Mouse (Mus musculus) adrenal gland, postnatal 25 days (tissue): ENCODE results near the gene Palm. TPM values are rescaled to one million over a fixed set of nuclear protein-coding genes. Genes with fewer than 3 reads are reported as not detected.
"Not testable (repeated sequence)": the region's sequence is repeated elsewhere in the genome, so short reads cannot be mapped to it uniquely, and the experiment has no call there.

Source experiments
- DNase-seq: peaks from one replicate; pipeline ENCODE4 v3.0.0; 2021; ENCODE audit warnings: mixed read lengths
- long read RNA-seq: library from polyadenylated mRNA; stranded (forward); transcript quantifications from one replicate; pipeline ENCODE4 v2.0.0, GENCODE M21; 2021
- total RNA-seq: library from RNA; stranded (reverse); gene quantifications from 2 replicates; pipeline ENCODE4 v1.2.3, GENCODE M21; 2021

Palm gene
- 57.1 and 99.3 TPM in 2 replicates for total RNA-seq
- long read RNA-seq, transcript Palm-202 (8 exons, 2,519 nt), result minor isoform, 9 of 120 reads
- long read RNA-seq, transcript Palm-201 (9 exons, 2,651 nt), result major isoform, 63 of 120 reads
- long read RNA-seq, partial matches to known transcripts, result 11 of 120 reads
- long read RNA-seq, other reads (novel, unspliced or antisense), result 36 of 120 reads

- peak; percentile 87 for DNase-seq
Observed at GRCm38 (mm10) chr10:79793051-79793737, at the start of gene Palm. TSS of gene Palm (plus strand) at chr10:79793572.

DNA sequence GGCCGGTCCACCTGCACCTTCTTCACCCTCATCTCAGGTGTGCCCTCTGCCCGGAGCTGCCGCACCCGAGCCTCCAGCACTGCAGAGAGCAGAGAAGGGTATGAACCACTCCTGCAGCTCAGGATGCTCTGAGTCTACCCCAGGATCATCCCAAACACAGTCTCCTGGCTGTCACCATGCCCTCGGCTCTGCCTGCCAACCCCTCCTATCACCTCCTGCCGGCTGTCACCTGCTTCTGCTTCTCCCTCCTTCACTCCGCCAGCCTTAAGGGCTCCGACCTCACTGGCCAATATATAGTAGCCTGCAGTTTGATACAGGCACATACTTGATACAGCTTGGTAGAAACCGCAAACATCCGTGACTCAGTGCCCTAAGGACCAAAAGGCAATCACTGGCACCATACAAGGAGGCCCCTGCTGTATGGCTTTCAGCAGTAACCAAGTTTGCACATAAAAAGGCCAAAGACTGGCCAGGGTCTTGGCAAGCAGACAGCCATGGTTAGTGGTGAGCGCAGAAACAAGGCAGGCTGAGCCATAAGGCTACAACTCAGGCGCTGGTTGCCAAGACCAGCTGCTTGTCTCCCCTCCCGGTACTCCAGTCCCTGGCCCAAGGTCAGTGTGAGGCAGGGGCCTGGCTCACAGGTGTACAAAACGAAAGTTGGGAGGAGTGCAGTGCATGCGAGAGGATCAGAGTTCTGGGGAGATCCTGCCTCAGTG is 49.6 kb upstream of the Palm start:
- DNase-seq, result no peak

GRCm38 (mm10) chr10:79745411-79745810 is 48.0 kb upstream of the Palm start:
- DNase-seq, result no peak

DNA sequence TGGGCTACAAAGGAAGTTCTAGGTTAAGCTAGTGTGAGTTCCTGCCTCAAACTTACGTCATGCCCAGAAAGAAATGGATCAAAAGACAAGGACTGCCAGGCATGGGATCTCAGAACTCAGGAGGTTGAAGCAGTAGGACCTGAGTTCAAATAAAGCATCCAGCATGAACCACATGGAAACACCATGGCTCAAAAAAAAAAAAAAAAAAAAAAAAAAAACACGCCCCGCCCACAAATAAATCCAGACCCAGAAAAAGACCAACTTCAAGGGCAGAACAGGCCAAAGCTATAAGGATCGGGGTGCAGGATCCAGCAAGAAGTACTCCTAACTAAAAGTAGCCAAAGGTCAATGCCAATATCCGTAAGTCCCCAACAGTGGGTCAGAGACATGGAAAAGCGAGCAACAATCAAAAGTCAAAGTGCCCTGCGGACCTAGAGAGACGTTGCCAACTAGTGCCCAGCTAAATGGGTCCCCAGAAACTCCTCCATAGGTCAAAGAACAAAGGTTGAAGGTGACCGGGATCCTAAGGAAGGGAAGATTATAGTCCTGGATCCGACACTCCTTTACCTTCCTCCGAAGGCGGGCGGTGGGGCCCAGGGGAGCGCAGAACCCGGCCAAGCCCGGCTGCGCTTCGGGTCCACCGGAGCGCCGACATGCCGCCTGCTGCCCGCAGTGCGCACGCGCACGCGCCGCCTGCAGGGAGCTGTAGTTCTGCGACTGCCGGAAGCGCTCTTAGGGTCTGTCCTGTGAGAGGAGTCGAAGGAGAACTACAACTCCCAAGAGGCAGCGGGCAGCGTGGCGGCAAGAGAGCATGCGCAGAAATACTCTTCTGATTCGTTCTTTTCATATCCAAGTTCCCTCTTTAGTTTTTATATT is 47.2 kb upstream of the Palm start, which contains the start of gene Polrmt:
Gene Polrmt (minus strand): TSS at position 684 of the 876 bp plus-strand sequence.
- DNase-seq, result peak; percentile 92

- no peak for DNase-seq
Observed at GRCm38 (mm10) chr10:79746774-79747151, 46.6 kb upstream of the Palm start.

- no peak for DNase-seq
Observed at GRCm38 (mm10) chr10:79748496-79748895, 44.9 kb upstream of the Palm start.

DNA sequence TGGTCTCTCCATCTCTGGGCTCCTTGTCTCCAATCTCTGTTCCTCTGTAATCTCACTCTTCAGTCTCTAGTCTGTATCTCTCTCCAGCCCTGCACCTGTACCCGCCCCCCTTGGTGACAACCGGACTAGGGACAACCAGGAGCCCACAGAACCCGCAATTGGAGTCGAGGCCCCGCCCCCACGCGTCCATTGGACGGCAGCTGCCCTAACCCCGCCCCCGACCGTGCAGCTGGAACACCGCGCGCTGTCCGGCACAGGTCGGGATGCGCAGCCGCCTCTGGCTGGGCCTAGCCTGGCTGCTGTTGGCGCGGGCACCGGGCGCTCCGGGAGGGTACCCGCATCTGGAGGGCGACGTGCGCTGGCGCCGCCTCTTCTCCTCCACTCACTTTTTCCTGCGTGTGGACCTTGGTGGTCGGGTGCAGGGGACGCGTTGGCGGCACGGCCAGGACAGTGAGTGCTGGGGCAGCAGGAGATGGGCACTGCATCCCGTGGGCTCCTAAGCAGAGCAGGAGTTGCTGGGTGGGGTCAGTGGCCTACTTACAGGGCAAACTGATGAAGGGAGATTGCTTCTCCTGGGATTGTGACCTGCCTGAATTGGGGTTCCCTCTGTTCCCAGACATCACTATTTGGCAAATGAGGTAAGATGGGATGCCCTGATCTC is 38.4 kb upstream of the Palm start, which contains the start of gene Fgf22:
Gene Fgf22 (plus strand): TSS at position 221 of the 661 bp plus-strand sequence.
- peak; percentile 85 for DNase-seq

DNA sequence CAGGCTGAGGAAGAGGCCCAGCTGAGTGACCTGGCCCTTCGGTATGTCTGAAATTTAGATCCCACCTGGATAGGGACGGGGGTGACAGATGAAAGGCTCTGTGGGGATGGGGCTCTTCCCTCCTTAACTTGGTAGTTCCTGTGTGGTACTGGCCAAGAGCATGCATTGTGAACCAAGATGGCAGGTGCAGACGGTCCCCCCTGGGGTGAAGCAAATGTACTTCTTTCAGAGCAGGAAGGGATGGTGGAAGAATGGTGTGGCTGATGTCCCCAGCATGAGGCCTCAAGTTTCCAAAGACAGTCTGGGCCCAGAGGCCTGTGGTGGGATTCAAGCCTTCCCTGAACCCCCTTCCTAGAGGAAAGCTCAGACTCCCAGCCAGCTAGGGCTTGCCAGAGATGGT is 37.5 kb upstream of the Palm start:
- no peak for DNase-seq

DNA sequence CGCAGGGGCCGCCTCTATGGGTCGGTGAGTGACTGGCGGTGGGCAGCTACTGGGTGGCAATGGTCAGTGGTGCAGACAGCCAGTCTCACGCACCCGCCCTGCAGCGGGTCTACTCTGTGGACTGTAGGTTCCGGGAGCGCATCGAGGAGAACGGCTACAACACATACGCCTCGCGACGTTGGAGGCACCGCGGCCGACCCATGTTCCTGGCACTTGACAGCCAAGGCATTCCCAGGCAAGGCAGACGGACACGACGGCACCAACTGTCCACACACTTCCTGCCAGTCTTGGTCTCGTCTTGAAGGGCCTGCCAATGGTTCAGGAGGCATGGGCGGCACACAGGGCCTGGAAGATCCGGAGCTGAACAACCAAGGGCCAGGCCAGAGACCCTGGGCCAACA is 36.7 kb upstream of the Palm start:
- DNase-seq, result no peak

DNA sequence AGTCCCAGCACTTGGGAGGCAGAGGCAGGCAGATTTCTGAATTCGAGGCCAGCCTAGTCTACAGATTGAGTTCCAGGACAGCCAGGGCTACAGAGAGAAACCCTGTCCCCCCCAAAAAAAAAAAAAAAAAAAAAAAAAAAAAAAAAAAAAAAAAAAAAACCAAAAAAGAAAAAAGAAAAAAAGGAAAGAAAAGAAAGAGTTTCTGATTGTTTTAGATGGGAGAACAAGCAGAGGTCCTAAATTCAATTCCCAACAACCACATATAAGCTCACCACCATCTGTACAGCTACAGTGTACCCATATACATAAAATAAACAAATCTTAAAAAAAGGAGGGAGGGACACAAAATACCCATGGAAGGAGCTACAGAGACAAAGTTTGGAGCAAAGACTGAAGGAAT is 33.7 kb upstream of the Palm start:
- not testable (repeated sequence) for DNase-seq

GRCm38 (mm10) chr10:79760603-79761143 is 32.7 kb upstream of the Palm start:
- DNase-seq, result no peak

- no peak for DNase-seq
Observed at GRCm38 (mm10) chr10:79762875-79763274, 30.5 kb upstream of the Palm start.

GRCm38 (mm10) chr10:79764234-79764633 is 29.1 kb upstream of the Palm start:
- no peak for DNase-seq

DNA sequence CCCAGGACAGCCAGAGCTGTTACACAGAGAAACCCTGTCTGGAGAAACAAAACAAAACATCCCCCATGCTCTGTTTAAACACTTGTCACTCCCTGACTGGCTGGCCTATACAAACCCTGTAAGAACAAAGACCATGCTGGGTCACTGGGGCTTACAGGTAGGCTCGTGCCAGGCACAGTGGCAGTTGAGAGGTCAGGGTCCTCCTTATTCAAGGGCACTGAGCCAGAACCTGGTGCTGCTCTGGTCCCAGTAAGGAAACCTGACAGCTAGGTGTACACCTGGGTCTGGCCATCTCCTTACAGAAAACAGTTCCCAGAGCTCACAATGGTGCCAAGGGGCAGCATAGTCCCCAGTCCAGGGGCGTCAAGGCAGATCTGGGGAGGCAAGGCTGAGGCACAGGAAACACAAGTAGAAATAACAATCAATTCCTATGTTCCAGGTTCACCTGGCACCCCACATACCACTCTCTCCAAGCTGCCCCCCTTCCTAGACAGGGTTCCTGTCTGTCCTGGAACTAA is 28.1 kb upstream of the Palm start:
- no peak for DNase-seq

GRCm38 (mm10) chr10:79766001-79766507 is 27.3 kb upstream of the Palm start:
- DNase-seq, result no peak

DNA sequence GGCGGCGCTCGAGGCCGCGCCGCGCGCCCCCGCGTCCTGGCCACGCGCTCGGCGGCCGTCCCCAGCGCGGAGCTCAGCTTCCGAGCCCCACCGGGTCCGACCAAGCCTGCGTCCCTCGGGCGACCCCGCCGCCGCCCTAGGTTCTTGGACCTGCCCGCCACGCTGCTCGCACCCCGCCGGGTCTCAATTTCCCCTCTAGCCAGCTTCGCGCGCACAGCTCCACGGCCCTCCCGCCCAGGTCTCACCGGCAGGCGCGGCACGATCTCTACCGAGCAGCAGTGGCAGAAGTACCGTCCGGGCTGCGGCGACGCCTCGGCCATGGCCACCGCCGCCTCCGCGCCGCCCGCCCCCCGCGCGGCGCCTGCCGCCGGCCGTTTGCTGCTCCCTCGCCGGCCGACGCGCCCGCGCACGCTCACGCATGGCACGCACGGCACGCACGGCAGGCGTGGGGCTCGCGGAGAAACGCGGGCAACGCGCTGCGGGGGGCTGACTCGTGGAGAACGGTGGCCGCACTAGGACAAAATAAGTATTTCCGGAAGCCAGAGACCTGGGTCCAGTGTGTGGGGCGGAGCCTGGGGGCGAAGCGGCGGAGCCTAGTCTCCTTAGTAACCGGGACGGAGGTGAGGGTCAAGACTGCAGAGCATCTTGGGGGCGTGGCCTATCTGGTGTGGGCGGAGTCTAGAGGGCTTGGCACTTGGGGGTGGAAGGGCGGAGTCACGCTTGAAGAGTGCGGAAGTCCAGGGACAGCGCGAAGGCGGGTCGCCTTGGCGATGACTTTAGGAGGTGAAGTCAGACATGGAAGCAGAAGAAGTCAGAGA is 26.7 kb upstream of the Palm start, which contains the start of gene Rnf126:
Gene Rnf126 (minus strand): TSS at position 445 of the 818 bp plus-strand sequence.
- peak; percentile 99 for DNase-seq

- DNase-seq, result peak; percentile 94
Observed at GRCm38 (mm10) chr10:79767372-79768244, 25.8 kb upstream of the Palm start.

DNA sequence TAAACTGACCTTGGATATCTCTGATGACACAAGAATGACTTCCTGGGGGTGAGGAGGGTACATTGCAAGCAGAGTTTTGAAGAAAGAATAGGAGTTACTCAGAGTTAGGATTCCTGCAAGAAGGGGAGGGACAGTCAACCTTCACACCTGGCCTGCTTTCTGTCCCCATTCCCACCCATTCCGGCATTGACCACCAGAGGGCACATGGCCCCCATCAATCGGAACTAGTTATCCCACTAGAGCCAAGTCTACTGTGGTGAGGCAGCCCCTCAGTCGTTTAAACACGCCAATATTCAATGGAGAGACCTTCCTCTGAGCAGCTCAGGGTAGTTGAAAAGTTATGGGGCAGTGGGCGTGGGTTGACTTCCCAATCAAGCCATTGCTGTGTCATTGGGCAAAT is 25.0 kb upstream of the Palm start:
- DNase-seq, result peak; percentile 71

GRCm38 (mm10) chr10:79769329-79769728 is 24.0 kb upstream of the Palm start:
- DNase-seq, result no peak
